Mouse (Mus musculus) bone marrow macrophage, adult 2 months (primary cell): ENCODE measurements around the gene Chit1. TPM values are rescaled to one million over a fixed set of nuclear protein-coding genes. Genes with fewer than 3 reads are reported as not detected.
A peak's percentile ranks its signal among the peaks of the same experiment; 100 is the strongest.

Experiments used
- H3K27ac ChIP-seq: 2 replicates; pipeline ENCODE4 v1.5.1; 2012; ENCODE audit warnings: low read depth, low read length; ENCODE audit not compliant: insufficient read depth
- H3K4me1 ChIP-seq: 2 replicates; pipeline ENCODE4 v1.6.1; 2012; ENCODE audit warnings: low read length; ENCODE audit not compliant: control insufficient read depth, insufficient read depth
- H3K4me3 ChIP-seq: 2 replicates; pipeline ENCODE4 v1.5.1; 2012; ENCODE audit warnings: mild to moderate bottlenecking, low read length, moderate library complexity; ENCODE audit not compliant: insufficient read depth
- CTCF ChIP-seq: IDR thresholded peaks from 2 replicates; pipeline ENCODE4 v1.5.1; 2012; ENCODE audit warnings: low read depth, mild to moderate bottlenecking, low read length, moderate library complexity
- POLR2A ChIP-seq: IDR thresholded peaks from 2 replicates; pipeline ENCODE4 v1.6.1; 2012; ENCODE audit warnings: mild to moderate bottlenecking, low read depth, low read length, borderline replicate concordance
- polyA plus RNA-seq: library from polyadenylated mRNA; stranded (reverse); fragments of >200 nt; gene quantifications from 2 replicates; pipeline ENCODE4 v1.2.4, GENCODE M21; 2012; ENCODE audit not compliant: missing spikeins, insufficient read depth, insufficient read length

Gene Chit1
- polyA plus RNA-seq, 1 experiment, result not detected

DNA sequence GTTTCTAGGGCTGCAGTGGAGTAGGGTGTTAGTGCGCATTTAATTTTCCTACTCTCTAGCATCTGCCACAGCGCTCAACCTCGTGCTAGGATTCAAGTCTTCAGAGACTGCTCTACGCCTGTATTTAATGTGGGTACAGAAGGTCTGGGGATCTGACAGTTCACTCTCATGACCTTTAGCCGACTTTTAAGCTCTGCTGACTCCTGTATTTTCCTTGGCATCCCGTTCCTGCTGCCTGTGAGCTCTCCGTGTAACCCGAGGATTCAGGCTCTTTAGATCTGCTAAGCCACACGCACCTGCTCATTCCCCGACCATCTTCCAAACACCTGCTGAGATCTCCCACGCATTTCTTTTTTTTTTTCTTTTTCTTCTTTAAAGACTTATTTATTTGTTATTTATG is 22.3 kb downstream of the Chit1 start:
- Histone ChIP-seq H3K27ac (no peak overlapping the region), H3K4me3 (no peak overlapping the region), H3K4me1 (no peaks in the 10 kb centered on the region)
- TF ChIP-seq CTCF, result no peak
- TF ChIP-seq POLR2A, result no peak

DNA sequence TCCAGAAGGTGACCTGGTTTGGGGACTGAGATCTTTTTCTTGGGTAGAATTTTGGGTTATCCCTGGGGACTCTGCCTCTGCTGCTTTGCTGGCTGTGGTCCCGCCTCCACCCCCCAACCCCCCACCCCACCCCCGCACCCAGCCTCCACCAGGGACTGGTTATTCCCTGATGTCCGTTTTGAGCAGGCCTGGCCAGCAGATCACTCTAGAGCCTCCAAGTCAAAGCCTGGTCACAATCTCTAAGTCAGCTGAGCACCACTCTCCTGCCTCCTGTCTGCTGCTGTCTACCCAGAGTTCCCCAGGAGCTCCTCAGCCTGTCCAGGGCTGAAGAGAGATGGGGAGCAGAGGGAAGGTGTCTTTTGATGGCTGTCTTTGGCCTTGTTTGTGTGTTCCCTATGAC is 25.3 kb downstream of the Chit1 start:
- H3K4me1 ChIP-seq, result no peaks in the 10 kb centered on the region
- TF ChIP-seq CTCF (no peak), POLR2A (no peak)

DNA sequence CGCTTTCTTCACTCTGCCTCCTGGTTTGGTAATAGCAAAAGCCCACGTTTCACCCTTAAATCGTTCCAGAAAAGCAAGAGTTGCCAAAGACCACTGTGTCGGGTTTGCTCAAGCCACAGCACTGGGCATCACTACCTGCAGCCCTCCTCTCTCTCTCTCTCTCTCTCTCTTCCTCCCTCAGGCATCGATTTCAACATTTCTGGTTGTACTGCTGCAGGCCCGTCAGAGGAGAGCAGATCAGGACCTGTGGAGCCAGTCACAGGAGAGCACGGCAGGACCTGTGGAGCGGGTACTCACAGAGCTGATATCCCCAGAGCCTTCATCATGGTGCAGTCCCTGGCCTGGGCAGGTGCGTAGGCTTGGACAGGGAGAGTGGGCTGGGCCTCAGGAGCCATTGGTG is 27.4 kb downstream of the Chit1 start:
- Histone ChIP-seq H3K4me3 (no peak overlapping the region), H3K27ac (no peak overlapping the region), H3K4me1 (no peaks in the 10 kb centered on the region)
- TF ChIP-seq POLR2A, result no peak
- no peak for TF ChIP-seq CTCF

More for the DNA sequence above, 25.3 kb downstream of the Chit1 start:
- no peak overlapping the region for H3K27ac ChIP-seq
- no peak overlapping the region for H3K4me3 ChIP-seq

DNA sequence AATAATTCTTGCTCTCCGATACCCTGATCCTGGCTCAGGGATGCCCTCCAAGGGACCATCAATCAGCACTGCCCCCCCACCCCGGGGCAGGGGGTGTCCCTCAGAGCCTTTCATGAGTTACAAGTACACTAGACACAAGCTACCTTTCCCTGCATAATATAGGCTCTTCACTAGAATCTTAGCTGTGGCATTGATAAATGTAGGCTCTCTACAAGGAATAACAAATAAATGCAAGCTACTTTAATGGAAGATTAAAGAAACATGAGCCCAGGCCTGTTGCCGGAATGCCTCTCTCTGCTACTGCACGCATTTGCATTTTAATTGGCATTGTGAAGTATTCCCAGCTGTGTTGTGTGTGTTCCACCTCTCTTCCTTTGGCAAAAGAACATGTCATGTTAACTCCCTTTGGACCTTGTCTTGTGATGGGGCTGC is 31.3 kb downstream of the Chit1 start:
- TF ChIP-seq CTCF (no peak), POLR2A (no peak)
- H3K4me3 ChIP-seq, result no peak overlapping the region
- no peak overlapping the region for H3K27ac ChIP-seq
- H3K4me1 ChIP-seq, result no peaks in the 10 kb centered on the region

DNA sequence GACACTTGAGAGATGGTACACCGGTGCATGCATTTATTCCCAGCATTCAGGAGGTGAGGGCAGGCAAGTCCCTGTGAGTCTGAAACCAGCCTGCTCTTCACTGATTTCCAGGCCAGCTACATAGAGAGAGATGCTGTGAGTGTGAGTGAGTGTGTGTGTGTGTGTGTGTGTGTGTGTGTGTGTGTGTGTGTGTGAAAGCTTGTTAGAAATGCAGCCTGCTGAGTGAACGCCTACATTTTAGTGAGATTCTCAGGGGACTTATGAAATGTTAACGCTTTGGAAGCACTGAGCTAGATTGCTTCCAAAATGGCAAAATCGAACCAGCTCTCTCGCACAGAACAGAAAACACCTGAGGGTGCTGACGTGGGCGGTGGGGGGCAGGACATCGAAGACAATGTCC is 35.0 kb downstream of the Chit1 start:
- no peak overlapping the region for H3K27ac ChIP-seq
- no peaks in the 10 kb centered on the region for H3K4me1 ChIP-seq
- TF ChIP-seq POLR2A (no peak), CTCF (no peak)
- H3K4me3 ChIP-seq, result no peak overlapping the region

DNA sequence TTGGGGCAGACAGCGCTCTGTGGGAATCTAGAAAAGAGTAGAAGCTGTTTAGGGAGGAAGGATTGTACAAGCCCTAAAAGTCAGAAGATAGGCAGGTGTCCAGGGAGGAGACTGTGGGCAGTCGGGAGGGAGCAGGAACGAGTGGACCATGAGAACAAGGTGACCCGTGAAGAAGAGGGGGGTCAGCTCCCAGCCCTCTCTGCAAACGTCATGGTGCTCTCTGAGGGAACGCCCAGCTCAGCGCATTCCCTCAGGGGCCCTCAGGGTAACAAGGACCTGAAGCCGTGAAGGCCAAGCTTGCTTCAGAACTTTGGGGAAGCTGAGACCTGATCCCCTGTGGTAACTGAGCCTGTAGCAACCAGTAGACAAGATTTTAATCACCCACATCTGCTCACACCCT is 39.0 kb downstream of the Chit1 start:
- TF ChIP-seq POLR2A (no peak), CTCF (no peak)
- H3K4me1 ChIP-seq, result no peaks in the 10 kb centered on the region
- no peak overlapping the region for H3K4me3 ChIP-seq
- H3K27ac ChIP-seq, result no peak overlapping the region

DNA sequence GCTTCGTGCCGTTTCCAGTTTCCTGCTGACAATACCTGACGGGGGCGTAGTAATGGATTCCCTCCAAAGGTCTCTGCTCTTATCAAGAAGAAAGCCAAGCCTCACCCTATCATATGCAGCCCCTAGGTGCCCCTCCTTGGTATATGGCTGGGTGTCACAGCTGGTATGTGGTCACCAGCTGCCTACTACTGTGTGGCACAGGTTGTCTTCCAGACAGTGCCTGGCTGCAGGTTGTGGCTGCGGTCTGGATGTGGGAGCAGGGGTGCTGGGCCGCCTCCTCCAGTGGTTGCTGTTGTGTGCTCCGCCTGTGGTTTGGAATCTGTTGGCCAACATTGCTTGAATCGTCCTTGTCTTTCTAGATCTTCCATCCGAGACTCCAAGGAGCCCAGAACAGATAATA is 39.7 kb downstream of the Chit1 start:
- no peak overlapping the region for H3K4me3 ChIP-seq

DNA sequence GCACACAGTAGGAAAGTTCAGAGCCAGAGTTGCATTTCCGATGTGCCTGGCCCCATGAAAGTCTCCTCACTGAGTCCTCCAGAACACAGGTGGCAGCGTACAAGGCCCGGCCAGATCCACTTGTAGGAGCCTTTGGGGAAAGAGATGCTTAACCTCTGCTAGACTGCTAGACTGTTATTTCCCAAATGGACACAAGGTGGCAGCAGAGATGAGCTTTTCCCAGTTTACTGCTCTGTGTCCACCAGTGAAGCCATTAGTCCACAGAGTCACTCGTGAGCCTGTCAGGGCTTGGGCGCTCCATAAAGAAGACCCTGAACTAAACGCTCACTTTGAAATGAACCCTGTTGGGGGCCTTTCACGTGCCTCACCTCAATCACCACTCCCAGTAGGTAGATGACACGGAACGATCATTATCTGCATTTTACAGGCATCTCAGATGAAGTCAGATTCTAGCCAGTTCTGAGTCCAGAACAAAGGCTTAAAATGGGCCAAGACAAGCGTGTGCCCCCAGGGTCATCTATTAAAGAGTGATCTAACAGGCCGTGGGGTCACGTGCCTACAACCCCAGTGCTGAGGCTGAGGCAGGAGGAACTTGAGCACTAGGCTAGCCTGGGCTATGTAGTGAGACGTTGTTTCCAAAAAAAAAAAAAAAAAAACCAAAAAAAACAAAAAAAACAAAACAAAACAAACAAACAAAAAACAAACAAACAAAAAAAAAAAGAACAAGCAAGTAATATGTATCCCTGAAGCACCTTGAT is 40.8 kb downstream of the Chit1 start:
- no peak overlapping the region for H3K4me3 ChIP-seq
- no peaks in the 10 kb centered on the region for H3K4me1 ChIP-seq
- no peak overlapping the region for H3K27ac ChIP-seq
- TF ChIP-seq POLR2A, result no peak
- TF ChIP-seq CTCF, result peak; percentile 48

More for the DNA sequence above, 39.7 kb downstream of the Chit1 start:
- no peaks in the 10 kb centered on the region for H3K4me1 ChIP-seq
- no peak overlapping the region for H3K27ac ChIP-seq
- TF ChIP-seq POLR2A, result no peak

DNA sequence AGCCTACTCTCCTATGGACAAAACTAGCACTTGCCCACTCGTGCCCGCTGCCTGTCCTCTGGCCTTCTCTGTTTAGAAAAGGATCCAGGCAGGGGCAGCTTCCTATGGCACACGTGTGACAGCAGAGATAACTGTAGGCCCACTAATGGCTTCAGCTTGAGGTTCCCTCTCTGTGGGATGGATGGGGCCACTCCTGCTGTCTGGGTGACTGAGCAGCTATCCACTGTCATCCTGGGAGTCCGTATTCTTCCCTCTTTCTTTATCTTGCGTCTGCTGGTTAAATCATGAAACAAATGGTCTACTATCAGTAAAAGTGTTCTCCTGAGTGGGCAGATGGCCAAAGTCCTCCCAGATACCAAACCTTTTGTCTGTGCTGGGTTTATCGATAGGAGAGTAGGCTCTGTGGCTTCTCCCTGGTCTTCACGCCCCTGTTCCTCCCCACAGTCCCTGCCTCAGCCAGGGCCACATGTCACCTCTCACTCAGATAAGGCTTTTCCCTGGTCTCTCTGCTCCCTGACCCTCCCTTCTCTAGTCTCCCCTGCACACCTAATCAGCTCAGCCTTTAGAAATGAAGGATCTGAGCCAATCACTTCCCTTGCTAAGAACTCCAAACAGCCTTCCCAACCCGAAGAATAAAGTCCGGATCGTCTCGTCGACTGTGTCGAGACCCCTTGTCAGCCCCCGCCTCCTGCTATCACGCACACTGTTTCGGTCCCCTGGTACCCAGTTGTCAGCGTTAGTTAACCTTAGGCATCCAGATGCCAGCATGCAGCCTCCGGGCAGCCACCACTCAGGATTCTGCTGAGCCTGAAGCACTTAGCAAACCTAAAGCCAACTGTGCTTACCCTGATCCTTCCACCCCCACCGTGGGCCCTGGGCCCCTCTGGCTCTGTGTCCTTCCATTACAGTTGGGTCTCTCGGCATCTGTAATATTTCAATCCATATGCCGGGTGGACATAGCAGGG is 41.9 kb downstream of the Chit1 start:
- no peak overlapping the region for H3K4me3 ChIP-seq
- no peak overlapping the region for H3K27ac ChIP-seq
- H3K4me1 ChIP-seq, result no peaks in the 10 kb centered on the region
- TF ChIP-seq POLR2A (no peak), CTCF (no peak)

DNA sequence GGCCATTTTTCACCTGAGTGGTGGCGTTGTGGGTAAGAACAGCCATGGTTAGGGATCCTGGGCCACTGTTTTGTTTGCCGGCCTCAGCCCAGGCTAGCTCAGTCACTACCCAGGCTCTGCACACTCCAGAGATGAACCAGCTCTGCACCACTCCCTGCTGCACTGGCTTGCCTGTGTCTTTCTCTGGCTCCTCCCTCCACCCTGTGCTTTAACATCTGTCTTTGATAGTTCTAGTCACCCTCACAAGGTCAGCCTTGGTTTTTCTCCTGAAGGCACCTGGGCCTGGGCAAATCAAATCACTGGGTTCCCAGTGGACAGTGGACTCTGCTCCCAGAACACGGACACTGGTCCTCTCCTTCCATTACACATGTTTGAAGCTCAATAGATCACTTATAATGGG is 43.1 kb downstream of the Chit1 start:
- H3K27ac ChIP-seq, result no peak overlapping the region
- no peak overlapping the region for H3K4me3 ChIP-seq
- no peaks in the 10 kb centered on the region for H3K4me1 ChIP-seq
- TF ChIP-seq POLR2A, result no peak
- no peak for TF ChIP-seq CTCF
